Mouse (Mus musculus) frontal cortex, adult 2 months (tissue): ENCODE data around the gene Gpn2. TPM values are rescaled to one million over a fixed set of nuclear protein-coding genes. Genes with fewer than 3 reads are reported as not detected.
A peak's percentile ranks its signal among the peaks of the same experiment; 100 is the strongest.

Source experiments
- DNase-seq, 2 experiments: peaks; one replicate each; pipeline ENCODE4 v3.0.0; 2022; ENCODE audit warnings: low spot score in 1 of 2; ENCODE audit errors: extremely low spot score in 1 of 2
- polyA plus RNA-seq: library from polyadenylated mRNA; depleted of rRNA; stranded (reverse); fragments of >200 nt; gene quantifications from 2 replicates; pipeline ENCODE4 v1.2.3, GENCODE M21; 2012

The Gpn2 gene
- polyA plus RNA-seq, 1 experiment: 18.9 TPM

- DNase-seq: no peak
These were observed 35.4 kb downstream of the Gpn2 start for GRCm38 (mm10) chr4:133619473-133620136.

GRCm38 (mm10) chr4:133620668-133621067 lies 36.5 kb downstream of the Gpn2 start:
- no peak for DNase-seq

GRCm38 (mm10) chr4:133622161-133622695 lies 38.1 kb downstream of the Gpn2 start:
- DNase-seq: no peak

- no peak for DNase-seq
These were observed 40.7 kb downstream of the Gpn2 start for GRCm38 (mm10) chr4:133624830-133625229.

- DNase-seq: no peak
These were observed 41.5 kb downstream of the Gpn2 start for GRCm38 (mm10) chr4:133625621-133626071.

- no peak for DNase-seq
These were observed 42.1 kb downstream of the Gpn2 start for GRCm38 (mm10) chr4:133626221-133626620.

DNA sequence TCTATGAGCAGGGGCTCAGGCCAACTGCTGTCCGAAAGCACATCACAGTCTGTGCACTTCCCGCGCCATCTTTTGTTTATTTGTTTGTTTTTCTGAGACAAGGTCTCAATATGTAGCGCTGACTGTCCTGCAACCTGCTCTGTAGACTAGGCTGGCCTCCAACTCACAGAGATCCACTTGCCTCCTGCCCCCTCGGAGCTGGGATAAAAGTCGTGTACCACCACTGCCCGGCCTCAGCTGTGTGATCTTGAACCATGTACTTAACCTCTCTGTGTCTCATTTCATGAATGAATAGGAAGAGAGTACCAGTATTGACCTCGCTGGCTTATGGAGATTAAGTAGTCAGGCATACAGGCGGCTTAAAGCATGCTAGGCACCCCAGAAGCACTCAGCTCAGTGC lies 42.5 kb downstream of the Gpn2 start:
- no peak for DNase-seq

GRCm38 (mm10) chr4:133627039-133627438 lies 42.9 kb downstream of the Gpn2 start:
- no peak for DNase-seq

GRCm38 (mm10) chr4:133628517-133628916 lies 44.4 kb downstream of the Gpn2 start:
- DNase-seq: no peak

DNA sequence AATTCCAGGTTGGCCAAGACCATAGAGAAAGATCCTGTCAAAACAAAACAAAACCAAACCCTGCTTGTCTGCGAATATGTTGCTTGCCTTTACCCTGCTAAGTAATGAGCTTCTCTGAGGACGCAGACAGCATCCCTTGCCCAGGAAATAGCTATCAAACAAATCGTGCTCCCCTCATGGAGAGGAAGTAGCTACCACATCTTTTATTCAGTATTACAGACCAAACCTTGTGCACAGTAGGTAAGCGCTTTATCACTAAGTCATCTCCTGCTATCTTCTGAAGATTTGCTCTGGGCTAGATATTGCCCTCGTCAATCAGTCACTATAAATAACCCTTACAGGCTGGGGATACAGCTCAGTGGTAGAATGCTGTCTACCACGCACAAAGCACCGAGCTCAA lies 45.0 kb downstream of the Gpn2 start:
- no peak for DNase-seq

DNA sequence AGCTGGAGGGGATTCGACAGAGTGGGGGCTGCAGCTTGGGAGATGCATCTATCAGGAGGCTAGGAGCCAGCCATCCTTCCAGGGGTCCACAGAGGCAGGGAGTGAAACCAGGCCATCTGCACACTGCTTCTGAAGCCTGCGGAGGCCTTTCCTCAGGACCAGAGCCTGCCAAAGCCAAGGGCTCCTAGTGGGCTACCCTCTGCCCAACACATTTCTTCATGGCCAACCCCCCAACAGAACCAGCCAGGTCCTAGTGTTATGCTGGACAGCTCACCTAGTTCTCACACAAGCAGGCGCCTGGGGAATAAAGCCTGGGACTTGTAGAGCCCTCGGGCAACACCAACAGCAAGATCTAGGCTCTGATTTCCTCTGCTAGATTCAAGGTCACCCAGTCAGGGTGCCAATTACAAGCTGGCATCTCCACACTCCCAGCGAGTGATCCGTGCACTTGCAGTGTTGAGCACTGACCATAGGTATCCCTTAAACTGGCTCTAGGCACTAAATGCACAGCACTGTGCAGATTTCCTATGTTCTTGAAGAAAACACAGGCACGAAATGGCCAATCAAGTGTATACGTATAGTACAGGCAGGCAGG lies 46.3 kb downstream of the Gpn2 start:
- no peak for DNase-seq

- DNase-seq: no peak
These were observed 47.1 kb downstream of the Gpn2 start for GRCm38 (mm10) chr4:133631071-133631768.

- no peak for DNase-seq
These were observed 47.7 kb downstream of the Gpn2 start for GRCm38 (mm10) chr4:133631769-133632411.

GRCm38 (mm10) chr4:133632483-133633327 lies 48.5 kb downstream of the Gpn2 start:
- peak in 1 of 2 experiments; percentile 20 for DNase-seq

DNA sequence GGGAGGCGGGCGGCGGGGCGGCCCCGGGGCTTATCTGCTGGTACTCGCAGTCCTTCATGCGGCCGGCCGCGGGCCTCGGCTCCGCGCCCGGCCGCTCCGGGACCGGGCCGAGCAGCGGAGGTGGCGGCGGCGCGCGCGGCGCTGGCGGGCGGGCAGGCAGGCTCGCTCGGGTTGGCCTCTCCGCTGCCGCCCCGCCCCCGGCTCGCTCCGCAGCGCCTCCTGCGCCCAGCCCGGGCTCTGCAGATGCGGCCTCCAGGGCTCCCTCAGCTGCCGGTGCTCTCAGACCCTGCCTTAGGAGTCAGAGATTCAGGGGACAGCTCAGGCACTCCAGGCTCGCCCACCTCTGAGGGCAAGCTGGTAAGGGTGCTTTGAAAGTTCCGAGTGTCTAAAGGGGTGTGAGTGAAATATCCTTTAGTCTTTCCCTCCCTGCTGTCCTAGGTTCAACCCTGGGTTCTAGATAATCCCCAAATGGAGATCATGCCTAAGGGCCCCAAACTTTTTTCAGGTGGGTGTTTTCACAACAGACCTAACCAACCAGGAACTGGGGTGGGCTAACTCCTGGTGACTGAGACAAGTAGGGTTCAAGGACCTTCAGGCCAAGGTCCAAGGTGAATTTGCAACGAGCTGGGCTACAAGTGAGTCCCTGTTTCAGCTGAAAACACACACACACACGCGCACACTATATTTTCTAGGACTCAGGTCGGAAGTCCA lies 49.3 kb downstream of the Gpn2 start:
- peak; percentile 28 to 91 for DNase-seq

- DNase-seq: no peak
These were observed 49.9 kb downstream of the Gpn2 start for GRCm38 (mm10) chr4:133634043-133634410.
